Mouse (Mus musculus): ENCODE measurements at regions not wholly inside any gene's neighbourhood (a gene's known extent, or its start where the extent isn't known, plus 50 kb on each side); places are given as distances from the start of the nearest gene placed in this dataset.

- ATAC-seq (replicated peaks; ENCODE audit: low read depth, poor library complexity, severe bottlenecking) = no peak
These were observed 99.5 kb upstream of the Max start for GRCm38 (mm10) chr12:77061562-77061847.

GRCm38 (mm10) chr12:77060766-77061561 lies 99.0 kb upstream of the Max start:
- ATAC-seq (replicated peaks; ENCODE audit: low read depth, poor library complexity, severe bottlenecking) = no peak

- peak; percentile 74 for ATAC-seq (replicated peaks; ENCODE audit: low read depth, poor library complexity, severe bottlenecking)
These were observed 98.2 kb upstream of the Max start for GRCm38 (mm10) chr12:77060060-77060695.

GRCm38 (mm10) chr12:77059679-77060059 lies 97.7 kb upstream of the Max start:
- ATAC-seq (replicated peaks; ENCODE audit: low read depth, poor library complexity, severe bottlenecking) = no peak

- ATAC-seq (replicated peaks; ENCODE audit: low read depth, poor library complexity, severe bottlenecking) = no peak; the same call in 1 of the 2 replicates
These were observed 96.7 kb upstream of the Max start for GRCm38 (mm10) chr12:77058596-77059190.

- peak; percentile 10; the same call in 1 of the 2 replicates for ATAC-seq (replicated peaks; ENCODE audit: low read depth, poor library complexity, severe bottlenecking)
These were observed 94.9 kb upstream of the Max start for GRCm38 (mm10) chr12:77056748-77057370.

GRCm38 (mm10) chr12:77054700-77055099 lies 92.7 kb upstream of the Max start:
- ATAC-seq (replicated peaks; ENCODE audit: low read depth, poor library complexity, severe bottlenecking) = 0 out of 2 replicates have a peak, but pooled peaks have one; percentile 7

- ATAC-seq (replicated peaks; ENCODE audit: low read depth, poor library complexity, severe bottlenecking) = no peak
These were observed 92.2 kb upstream of the Max start for GRCm38 (mm10) chr12:77054211-77054610.

- ATAC-seq (replicated peaks; ENCODE audit: low read depth, poor library complexity, severe bottlenecking) = peak; percentile 84
These were observed 90.9 kb upstream of the Max start for GRCm38 (mm10) chr12:77052853-77053252.

GRCm38 (mm10) chr12:77048380-77048779 lies 86.4 kb upstream of the Max start:
- ATAC-seq (replicated peaks; ENCODE audit: low read depth, poor library complexity, severe bottlenecking) = no peak

GRCm38 (mm10) chr12:77047273-77047672 lies 85.3 kb upstream of the Max start:
- ATAC-seq (replicated peaks; ENCODE audit: low read depth, poor library complexity, severe bottlenecking) = no peak

GRCm38 (mm10) chr12:77045956-77046355 lies 84.0 kb upstream of the Max start:
- no peak for ATAC-seq (replicated peaks; ENCODE audit: low read depth, poor library complexity, severe bottlenecking)

GRCm38 (mm10) chr12:77045356-77045755 lies 83.4 kb upstream of the Max start:
- ATAC-seq (replicated peaks; ENCODE audit: low read depth, poor library complexity, severe bottlenecking) = no peak

- no peak for ATAC-seq (replicated peaks; ENCODE audit: low read depth, poor library complexity, severe bottlenecking)
These were observed 80.4 kb upstream of the Max start for GRCm38 (mm10) chr12:77042356-77042755.

GRCm38 (mm10) chr12:77041141-77041540 lies 79.1 kb upstream of the Max start:
- ATAC-seq (replicated peaks; ENCODE audit: low read depth, poor library complexity, severe bottlenecking) = no peak

GRCm38 (mm10) chr12:77039953-77040305 lies 77.9 kb upstream of the Max start:
- peak; percentile 59 for ATAC-seq (replicated peaks; ENCODE audit: low read depth, poor library complexity, severe bottlenecking)

- peak; percentile 76 for ATAC-seq (replicated peaks; ENCODE audit: low read depth, poor library complexity, severe bottlenecking)
These were observed 77.4 kb upstream of the Max start for GRCm38 (mm10) chr12:77039295-77039952.

- no peak for ATAC-seq (replicated peaks; ENCODE audit: low read depth, poor library complexity, severe bottlenecking)
These were observed 73.7 kb upstream of the Max start for GRCm38 (mm10) chr12:77035676-77036075.

- ATAC-seq (replicated peaks; ENCODE audit: low read depth, poor library complexity, severe bottlenecking) = no peak
These were observed 69.4 kb upstream of the Max start for GRCm38 (mm10) chr12:77031448-77031847.

GRCm38 (mm10) chr12:77025431-77025879 lies 63.5 kb upstream of the Max start:
- peak; percentile 88 for ATAC-seq (replicated peaks; ENCODE audit: low read depth, poor library complexity, severe bottlenecking)
